Mouse (Mus musculus): ENCODE measurements around the gene Gpx2.

DNA sequence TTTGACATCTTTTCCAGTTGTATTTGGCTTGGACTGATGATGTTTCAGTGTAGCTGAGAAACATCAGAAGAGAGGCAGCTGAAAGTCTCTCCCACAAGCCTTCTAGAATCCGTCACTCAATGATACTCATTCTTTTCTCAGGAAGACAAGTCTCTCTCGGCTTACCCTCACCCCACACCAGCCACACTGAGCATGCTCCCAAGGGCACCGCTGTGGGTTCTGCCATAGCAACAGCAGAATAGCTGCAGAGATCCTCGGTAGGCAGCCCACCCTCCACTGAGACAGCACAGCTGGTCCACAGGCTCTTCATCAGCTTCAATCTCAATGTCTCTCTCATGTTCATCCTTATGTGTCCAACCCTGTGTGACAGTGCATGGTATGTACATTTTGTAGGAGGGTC is 29.9 kb upstream of the Gpx2 start:
- TF ChIP-seq POLR2A (IDR thresholded peaks at IDR 0.05; ENCODE audit: extremely low read depth, insufficient read depth, low read length): peak; percentile 34; the same call in 1 of the 2 replicates
- no peak for TF ChIP-seq CTCF (IDR thresholded peaks at IDR 0.05; ENCODE audit: extremely low read depth, insufficient read depth, low read length)

All from cortical plate, adult 2 months (tissue).